Mouse (Mus musculus): ENCODE measurements at regions not wholly inside any gene's neighbourhood (a gene's known extent, or its start where the extent isn't known, plus 50 kb on each side); places are given as distances from the start of the nearest gene placed in this dataset.

DNA sequence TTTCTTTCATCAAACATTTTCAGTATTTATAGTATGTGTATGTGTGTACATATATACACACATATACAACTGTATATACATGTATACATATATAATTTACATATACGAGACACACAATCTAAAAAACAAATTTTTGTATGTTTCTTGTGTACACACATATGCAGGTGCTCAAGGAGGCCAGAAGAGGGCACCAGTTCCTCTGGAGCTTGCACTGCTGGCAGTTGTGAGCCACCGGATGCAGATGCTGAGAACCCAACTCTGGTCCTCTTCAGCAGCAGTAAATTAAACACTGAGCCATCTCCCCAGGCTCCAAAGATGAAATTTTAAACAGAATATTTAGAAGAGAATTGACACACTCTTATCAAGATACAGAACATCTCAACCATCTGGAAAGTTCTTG lies 67.4 kb upstream of the Stard3nl start:
- no peak for TF ChIP-seq CTCF (IDR thresholded peaks at IDR 0.05; ENCODE audit: low read depth, low read length)
- TF ChIP-seq GATA1 (IDR thresholded peaks at IDR 0.05; ENCODE audit: borderline replicate concordance, low read length) = no peak
- no peak for TF ChIP-seq POLR2AphosphoS5 (IDR thresholded peaks at IDR 0.05; ENCODE audit: insufficient replicate concordance, low read depth, low read length)

Data from G1E (cell line).